In the genomic region with DNA sequence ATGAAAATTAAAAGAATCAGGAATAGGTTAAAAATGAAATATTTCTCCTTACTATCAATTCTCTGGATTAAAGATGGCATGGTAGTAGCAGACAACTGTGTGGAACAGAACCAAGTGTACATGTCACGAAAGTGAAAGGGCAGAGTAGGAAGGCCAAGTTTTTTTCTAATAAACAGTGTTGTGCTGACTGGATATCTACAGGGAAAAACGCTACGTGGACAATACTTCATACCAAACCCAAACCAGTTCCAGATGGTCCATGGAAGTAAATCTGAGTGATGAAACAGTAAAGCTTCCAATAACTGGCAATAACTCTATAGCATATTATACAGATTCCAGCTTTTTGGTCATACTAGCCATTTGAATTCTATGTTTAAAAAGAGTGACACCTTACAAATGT, we compare ENCODE assay signal across 21 mouse cellular contexts.
DNase-seq lines count a peak whose midpoint lies in the region; ATAC-seq and TF ChIP-seq lines count a peak whose summit lies in the region.
"Had no signal": no experiment of that assay in that cellular context is flagged by ENCODE, and none has a peak within 500 bp of the region (broad histone marks: within the 10 kb centered on the region; RNA-seq: fewer than 3 reads in every experiment).

No protein-coding gene starts in this region.

- H3K9me3 ChIP-seq in limb, embryonic 14.5 days (ENCODE audit: control insufficient read depth, low read length), result no peaks in the 10 kb centered on the region
- H3K9me3 ChIP-seq in limb, embryonic 10.5 days (replicated peaks), result no peaks in the 10 kb centered on the region
- H3K9me3 ChIP-seq: embryonic facial prominence, embryonic 12.5 days; forebrain, embryonic 13.5 days; forebrain, embryonic 15.5 days; G1E had no signal

- H3K4me1 ChIP-seq in limb, embryonic 14.5 days (ENCODE audit: control insufficient read depth, insufficient read depth, low read length), result no peaks in the 10 kb centered on the region
- H3K4me1 ChIP-seq in limb, embryonic 10.5 days, result no peaks in the 10 kb centered on the region
- H3K4me1 ChIP-seq: embryonic facial prominence, embryonic 12.5 days; forebrain, embryonic 13.5 days; forebrain, embryonic 15.5 days had no signal

- WGBS in limb, embryonic 14.5 days, result 41% methylated on average over 3 of the region's 3 CpGs
- 76% methylated on average over 3 of the region's 3 CpGs for WGBS in limb, embryonic 10.5 days

- no peaks in the 10 kb centered on the region for H3K27me3 ChIP-seq in limb, embryonic 14.5 days (ENCODE audit: control insufficient read depth, insufficient read depth, low read length)
- no peaks in the 10 kb centered on the region for H3K27me3 ChIP-seq in limb, embryonic 10.5 days (ENCODE audit: low read depth, poor library complexity, severe bottlenecking)
- H3K27me3 ChIP-seq: CH12.LX; embryonic facial prominence, embryonic 12.5 days; forebrain, embryonic 13.5 days; forebrain, embryonic 15.5 days had no signal

- no peak overlapping the region for H3K4me3 ChIP-seq in limb, embryonic 14.5 days (replicated peaks; ENCODE audit: low read length)
- no peak overlapping the region for H3K4me3 ChIP-seq in limb, embryonic 10.5 days
- H3K4me3 ChIP-seq: embryonic facial prominence, embryonic 12.5 days; forebrain, embryonic 13.5 days; forebrain, embryonic 15.5 days had no signal

- no peak overlapping the region for H3K4me2 ChIP-seq in limb, embryonic 14.5 days (replicated peaks; ENCODE audit: low read depth, low read length, severe bottlenecking)
- H3K4me2 ChIP-seq: embryonic facial prominence, embryonic 12.5 days; forebrain, embryonic 13.5 days; forebrain, embryonic 15.5 days had no signal

- H3K27ac ChIP-seq in limb, embryonic 14.5 days (replicated peaks; ENCODE audit: low read depth, low read length), result no peak overlapping the region
- no peak overlapping the region for H3K27ac ChIP-seq in limb, embryonic 10.5 days
- H3K27ac ChIP-seq: embryonic facial prominence, embryonic 12.5 days; forebrain, embryonic 13.5 days; forebrain, embryonic 15.5 days had no signal

- no peak overlapping the region for H3K9ac ChIP-seq in limb, embryonic 14.5 days (ENCODE audit: low read depth, low read length, severe bottlenecking)
- H3K9ac ChIP-seq: embryonic facial prominence, embryonic 12.5 days; forebrain, embryonic 13.5 days; forebrain, embryonic 15.5 days; forebrain, postnatal 0 days had no signal

- TF ChIP-seq POLR2A in limb, embryonic 14.5 days (IDR thresholded peaks at IDR 0.05; ENCODE audit: borderline replicate concordance, extremely low read depth, insufficient read depth, insufficient read length), result no peak

- H3K36me3 ChIP-seq in limb, embryonic 14.5 days (ENCODE audit: control insufficient read depth, insufficient read depth, low read length), result no peaks in the 10 kb centered on the region
- H3K36me3 ChIP-seq in limb, embryonic 10.5 days, result no peaks in the 10 kb centered on the region
- H3K36me3 ChIP-seq: embryonic facial prominence, embryonic 12.5 days; forebrain, embryonic 15.5 days; G1E had no signal

- no peak for ATAC-seq in limb, embryonic 14.5 days (ENCODE audit: low FRiP score, low read depth)
- ATAC-seq: CD4-positive, CD25-positive, alpha-beta regulatory T cell, adult 4 months; forebrain, embryonic 13.5 days; forebrain, embryonic 15.5 days; forebrain, postnatal 0 days had no signal

- peak; percentile 22 for DNase-seq in limb, embryonic 14.5 days (ENCODE audit: low spot score)
- DNase-seq in limb, embryonic 10.5 days (ENCODE audit: low spot score), result no peak
- DNase-seq in NIH3T3 (ENCODE audit: low read depth), result peak; percentile 57
- no peak for DNase-seq in layer of hippocampus, postnatal 36 days
- no peak for DNase-seq in lung, postnatal 4 days
- DNase-seq: adrenal gland, adult 8-10 months; adrenal gland, postnatal 14 days; adrenal gland, postnatal 36 days; B cell, adult 2 months; cerebellum, adult 11-12 months; cerebellum, adult 2 months; cerebellum, adult 9-10 months; cerebellum, postnatal 10 days; cerebellum, postnatal 25 days; forebrain, postnatal 0 days had no signal

Comparison
In these comparisons a context has a peak if more than half of its experiments do, and no peak if none do; other contexts are left out.
1. DNase-seq: peak in limb, embryonic 14.5 days (single experiment) and NIH3T3 (single experiment); none in limb, embryonic 10.5 days (single experiment), layer of hippocampus, postnatal 36 days (0 of 2) and lung, postnatal 4 days (0 of 2).